Mouse (Mus musculus): ENCODE data around the gene Lrrc57. TPM values are rescaled to one million over a fixed set of nuclear protein-coding genes. Genes with fewer than 3 reads are reported as not detected.
"Not testable (repeated sequence)": the region's sequence is repeated elsewhere in the genome, so short reads cannot be mapped to it uniquely, and the experiment has no call there.

Gene Lrrc57
- polyA plus RNA-seq, 1 experiment from 2014 or later = 26.5 TPM

DNA sequence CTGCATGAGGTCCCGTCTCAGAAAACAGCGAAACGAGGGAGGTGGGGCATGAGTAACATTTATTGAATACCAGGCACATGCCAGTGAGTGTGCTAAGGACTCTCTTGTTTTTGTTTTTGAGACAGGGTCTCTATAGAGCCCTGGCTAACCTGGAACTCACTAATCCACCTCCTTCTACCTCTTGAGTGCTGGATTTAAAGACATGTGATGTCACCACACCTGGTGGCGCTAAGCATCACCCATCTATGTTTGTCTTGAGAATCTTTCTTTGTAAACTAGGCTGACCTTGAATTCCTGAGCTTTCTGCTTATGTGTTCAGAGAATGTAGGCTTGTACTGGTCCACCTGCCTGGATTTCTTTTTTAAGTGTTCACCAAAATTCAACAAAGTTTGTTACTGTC is 31.5 kb downstream of the Lrrc57 start:
- H3K9me3 ChIP-seq (ENCODE audit: control insufficient read depth, low read length) = no peaks in the 10 kb centered on the region
- 93% methylated on average over 4 of the region's 4 CpGs for WGBS

DNA sequence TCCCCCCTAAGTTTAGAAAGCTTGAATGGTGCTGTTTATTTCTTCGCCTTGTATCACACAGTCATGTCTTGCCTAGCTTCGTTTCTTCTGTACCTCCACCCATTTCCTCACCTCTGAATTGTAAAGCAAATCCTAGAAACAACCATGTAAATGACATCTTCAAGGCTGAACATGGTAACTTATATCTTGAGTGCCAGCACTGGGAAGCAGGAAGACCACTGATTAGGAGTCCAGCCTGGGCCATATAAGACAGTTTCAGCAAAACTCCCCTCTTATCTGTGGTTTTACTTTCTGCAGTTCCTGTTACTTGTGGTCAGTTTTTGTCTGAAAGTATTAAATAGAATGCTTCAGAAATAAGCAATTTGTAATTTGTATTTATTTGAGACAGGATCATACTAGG is 33.3 kb downstream of the Lrrc57 start:
- WGBS = 100% methylated on average over 2 of the region's 2 CpGs
- no peak overlapping the region for H3K9ac ChIP-seq (replicated peaks; ENCODE audit: low read length)
- no peaks in the 10 kb centered on the region for H3K9me3 ChIP-seq (ENCODE audit: control insufficient read depth, low read length)
- H3K4me1 ChIP-seq (ENCODE audit: control insufficient read depth, insufficient read depth, low read length) = no peaks in the 10 kb centered on the region
- ATAC-seq (ENCODE audit: low FRiP score, low TSS enrichment) (no peak), DNase-seq (no peak)
- H3K4me3 ChIP-seq (replicated peaks; ENCODE audit: low read depth, low read length) = no peak overlapping the region
- H3K27ac ChIP-seq (replicated peaks; ENCODE audit: low read depth, low read length) = no peak overlapping the region
- H3K4me2 ChIP-seq (ENCODE audit: low read length) = no peak overlapping the region
- H3K27me3 ChIP-seq (ENCODE audit: control insufficient read depth, insufficient read depth, low read length) = no peaks in the 10 kb centered on the region
- no peaks in the 10 kb centered on the region for H3K36me3 ChIP-seq (ENCODE audit: control insufficient read depth, insufficient read depth, low read length)

More for the DNA sequence above, 31.5 kb downstream of the Lrrc57 start:
- Histone ChIP-seq H3K27me3 (ENCODE audit: control insufficient read depth, insufficient read depth, low read length) (no peaks in the 10 kb centered on the region), H3K4me2 (ENCODE audit: low read length) (no peak overlapping the region), H3K36me3 (ENCODE audit: control insufficient read depth, insufficient read depth, low read length) (no peaks in the 10 kb centered on the region), H3K4me3 (replicated peaks; ENCODE audit: low read depth, low read length) (no peak overlapping the region), H3K4me1 (ENCODE audit: control insufficient read depth, insufficient read depth, low read length) (no peaks in the 10 kb centered on the region), H3K9ac (replicated peaks; ENCODE audit: low read length) (no peak overlapping the region), H3K27ac (replicated peaks; ENCODE audit: low read depth, low read length) (no peak overlapping the region)
- no peak for ATAC-seq (ENCODE audit: low FRiP score, low TSS enrichment)
- DNase-seq = no peak

DNA sequence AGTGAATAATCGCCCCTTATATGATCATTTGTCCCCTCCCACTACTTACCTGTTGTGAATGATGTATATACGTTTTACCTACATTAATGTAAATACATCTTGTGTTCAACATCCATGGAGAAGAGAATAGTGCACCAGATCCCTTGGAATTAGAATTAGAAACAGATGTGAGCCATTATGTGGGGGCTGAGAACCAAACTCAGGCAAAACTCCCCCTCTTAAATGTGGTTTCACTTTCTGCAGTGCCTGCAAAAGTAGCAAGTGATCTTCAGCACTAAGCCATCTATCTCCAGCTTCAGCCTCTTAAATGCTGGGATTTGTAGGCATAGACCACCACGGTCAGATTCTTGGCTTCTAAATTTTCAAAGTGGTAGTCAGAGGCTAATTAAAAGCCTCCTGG is 34.2 kb downstream of the Lrrc57 start:
- no peak overlapping the region for H3K4me3 ChIP-seq (replicated peaks; ENCODE audit: low read depth, low read length)
- H3K27me3 ChIP-seq (ENCODE audit: control insufficient read depth, insufficient read depth, low read length) = no peaks in the 10 kb centered on the region
- no peak overlapping the region for H3K4me2 ChIP-seq (ENCODE audit: low read length)
- H3K36me3 ChIP-seq (ENCODE audit: control insufficient read depth, insufficient read depth, low read length) = no peaks in the 10 kb centered on the region
- H3K27ac ChIP-seq (replicated peaks; ENCODE audit: low read depth, low read length) = no peak overlapping the region
- no peak overlapping the region for H3K9ac ChIP-seq (replicated peaks; ENCODE audit: low read length)
- ATAC-seq (ENCODE audit: low FRiP score, low TSS enrichment) = no peak
- H3K4me1 ChIP-seq (ENCODE audit: control insufficient read depth, insufficient read depth, low read length) = no peaks in the 10 kb centered on the region
- WGBS = 96% methylated on average over 3 of the region's 3 CpGs
- no peak for DNase-seq
- H3K9me3 ChIP-seq (ENCODE audit: control insufficient read depth, low read length) = no peaks in the 10 kb centered on the region

DNA sequence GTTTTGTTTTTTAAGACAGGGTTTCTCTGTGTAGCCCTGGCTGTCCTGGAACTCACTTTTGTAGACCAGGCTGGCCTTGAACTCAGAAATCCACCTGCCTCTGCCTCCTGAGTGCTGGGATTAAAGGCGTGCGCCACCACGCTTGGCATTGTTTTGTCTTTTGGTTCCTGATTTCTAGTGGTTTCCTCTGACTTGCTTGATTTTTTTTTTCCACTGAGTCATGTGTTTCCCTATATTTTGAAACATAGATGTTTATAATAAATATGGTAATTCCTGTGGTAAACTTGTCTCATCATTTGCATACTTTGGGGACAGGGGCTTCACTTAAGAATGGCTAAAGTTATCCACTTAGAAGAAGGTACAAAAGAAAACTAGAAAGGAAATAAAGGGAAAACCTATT is 37.2 kb downstream of the Lrrc57 start:
- H3K4me2 ChIP-seq (ENCODE audit: low read length); ATAC-seq (ENCODE audit: low FRiP score, low TSS enrichment); H3K4me3 ChIP-seq (replicated peaks; ENCODE audit: low read depth, low read length); H3K4me1 ChIP-seq (ENCODE audit: control insufficient read depth, insufficient read depth, low read length); H3K27ac ChIP-seq (replicated peaks; ENCODE audit: low read depth, low read length); H3K9me3 ChIP-seq (ENCODE audit: control insufficient read depth, low read length); H3K27me3 ChIP-seq (ENCODE audit: control insufficient read depth, insufficient read depth, low read length); DNase-seq; H3K9ac ChIP-seq (replicated peaks; ENCODE audit: low read length); H3K36me3 ChIP-seq (ENCODE audit: control insufficient read depth, insufficient read depth, low read length): not testable (repeated sequence)
- WGBS = 96% methylated on average over 3 of the region's 3 CpGs

DNA sequence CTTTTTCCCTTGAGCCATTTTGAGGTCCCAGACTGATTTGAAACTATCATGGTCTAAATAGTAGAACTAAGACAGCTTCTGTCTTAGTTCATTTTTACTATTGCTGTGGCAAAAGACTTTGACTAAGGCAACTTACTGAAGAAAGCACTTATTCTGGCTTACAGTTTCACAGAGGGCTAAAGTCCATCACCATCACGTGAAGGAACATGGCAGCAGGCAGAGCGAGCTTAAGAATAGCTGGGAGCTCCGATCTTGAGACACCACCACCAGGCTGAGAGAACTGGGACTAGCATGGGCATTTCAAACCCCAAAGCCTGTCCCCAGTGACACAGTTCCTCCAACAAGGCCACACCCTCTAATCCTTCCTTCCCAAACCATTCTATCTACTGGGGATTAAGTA is 38.2 kb downstream of the Lrrc57 start:
- H3K9me3 ChIP-seq (ENCODE audit: control insufficient read depth, low read length) = no peaks in the 10 kb centered on the region
- ATAC-seq (ENCODE audit: low FRiP score, low TSS enrichment) (no peak), DNase-seq (no peak)
- no peaks in the 10 kb centered on the region for H3K27me3 ChIP-seq (ENCODE audit: control insufficient read depth, insufficient read depth, low read length)
- H3K4me1 ChIP-seq (ENCODE audit: control insufficient read depth, insufficient read depth, low read length) = peaks cover 10% of the 10 kb centered on the region; the same call in 1 of the 2 replicates
- H3K27ac ChIP-seq (replicated peaks; ENCODE audit: low read depth, low read length) = no peak overlapping the region
- no peak overlapping the region for H3K4me3 ChIP-seq (replicated peaks; ENCODE audit: low read depth, low read length)
- H3K4me2 ChIP-seq (ENCODE audit: low read length) = no peak overlapping the region
- H3K36me3 ChIP-seq (ENCODE audit: control insufficient read depth, insufficient read depth, low read length) = no peaks in the 10 kb centered on the region
- 98% methylated on average over 3 of the region's 3 CpGs for WGBS
- H3K9ac ChIP-seq (replicated peaks; ENCODE audit: low read length) = no peak overlapping the region

DNA sequence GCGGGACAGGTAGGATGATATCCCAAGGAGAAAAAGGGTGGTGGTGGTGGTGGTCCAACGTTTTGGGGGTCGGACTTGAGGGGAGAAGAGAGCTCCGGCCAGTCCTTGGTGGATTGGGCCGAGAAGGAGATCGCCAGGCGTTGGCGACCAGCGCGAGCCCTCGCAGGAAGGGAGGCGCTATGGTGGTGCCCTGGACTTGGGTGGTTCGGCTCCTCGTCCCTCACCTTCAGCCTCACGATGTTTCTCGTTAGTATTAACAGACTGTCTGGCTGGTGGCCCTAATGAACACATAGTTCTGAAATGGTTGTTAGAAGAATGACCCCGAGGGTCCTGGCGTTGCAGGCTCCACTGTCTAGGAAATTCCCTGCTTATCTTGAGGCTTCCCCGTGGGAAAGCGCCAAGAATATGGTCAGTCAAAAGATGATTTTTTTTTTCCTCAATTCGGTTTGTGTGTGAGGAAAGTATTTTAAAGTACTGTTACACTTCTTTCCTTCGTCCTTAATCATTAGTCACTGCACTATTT is 41.5 kb downstream of the Lrrc57 start:
- peak; percentile 73; the same call in 1 of the 2 replicates for ATAC-seq (ENCODE audit: low FRiP score, low TSS enrichment)
- Histone ChIP-seq H3K36me3 (ENCODE audit: control insufficient read depth, insufficient read depth, low read length) (no peaks in the 10 kb centered on the region), H3K27me3 (ENCODE audit: control insufficient read depth, insufficient read depth, low read length) (no peaks in the 10 kb centered on the region), H3K9ac (replicated peaks; ENCODE audit: low read length) (peak overlapping the region; percentile 76), H3K9me3 (ENCODE audit: control insufficient read depth, low read length) (no peaks in the 10 kb centered on the region), H3K27ac (replicated peaks; ENCODE audit: low read depth, low read length) (peak overlapping the region; percentile 56; the same call in 1 of the 2 replicates), H3K4me3 (replicated peaks; ENCODE audit: low read depth, low read length) (peak overlapping the region; percentile 76), H3K4me2 (ENCODE audit: low read length) (peak overlapping the region; percentile 61), H3K4me1 (ENCODE audit: control insufficient read depth, insufficient read depth, low read length) (peaks cover 13% of the 10 kb centered on the region)
- no peak for DNase-seq
- whole genome bisulfite sequencing = under 1% methylated on average over 22 of the region's 22 CpGs

DNA sequence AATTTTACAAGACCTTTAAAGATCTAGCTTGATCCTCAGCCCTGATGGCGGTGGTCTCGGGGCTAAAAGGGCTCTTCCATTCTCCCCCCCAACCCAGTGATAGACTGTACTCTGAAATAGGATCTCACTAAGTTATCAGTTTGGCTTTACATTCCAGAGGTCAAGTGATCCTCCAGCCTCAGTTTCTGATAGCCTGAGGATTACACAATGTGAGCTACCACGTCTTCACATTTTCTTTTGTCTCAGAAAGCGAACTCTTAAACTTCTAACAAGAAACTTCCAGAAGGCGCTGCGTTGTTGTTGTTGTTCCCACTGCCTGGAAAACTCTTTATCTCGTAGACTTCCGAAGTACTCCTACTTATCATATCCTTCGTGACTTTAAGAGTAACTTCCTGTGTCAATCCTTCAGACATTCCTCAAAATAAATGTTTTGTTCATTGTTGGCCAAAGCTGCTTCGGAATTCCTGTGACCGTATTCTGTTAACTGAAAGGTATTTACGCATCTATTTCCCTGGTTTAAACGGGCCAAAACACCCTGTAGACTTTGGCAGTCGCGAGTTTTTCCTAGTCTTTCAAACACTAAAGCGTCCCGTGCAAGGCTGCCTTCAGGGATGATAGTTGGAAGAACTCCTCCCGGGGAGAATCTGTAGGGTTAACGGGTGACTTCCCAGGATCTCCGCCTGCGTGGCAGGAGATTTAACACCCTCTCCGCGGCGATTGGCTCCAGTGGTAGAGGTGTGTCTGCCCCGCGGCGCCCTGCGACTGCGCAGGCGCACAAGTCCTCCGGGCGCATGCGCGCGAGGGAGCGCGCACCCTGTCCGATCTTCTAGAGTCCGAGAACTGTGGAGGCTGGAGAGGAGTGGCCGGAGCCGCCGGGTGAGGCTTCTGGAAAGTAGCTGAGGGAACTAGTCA is 42.2 kb downstream of the Lrrc57 start, which contains the start of gene Snap23:
Gene Snap23 (plus strand): TSS at position 786 of the 912 bp plus-strand sequence.
- peak within 1 kb of the TSS; percentile 56; the same call in 1 of the 2 replicates for H3K27ac ChIP-seq (replicated peaks; ENCODE audit: low read depth, low read length)
- peak within 1 kb of the TSS; percentile 76 for H3K4me3 ChIP-seq (replicated peaks; ENCODE audit: low read depth, low read length)
- DNase-seq (peak; percentile 97), ATAC-seq (ENCODE audit: low FRiP score, low TSS enrichment) (peak; percentile 87)
- H3K9me3 ChIP-seq (ENCODE audit: control insufficient read depth, low read length) = no peaks in the 10 kb centered on the region
- H3K27me3 ChIP-seq (ENCODE audit: control insufficient read depth, insufficient read depth, low read length) = no peaks in the 10 kb centered on the region
- peaks cover 17% of the 10 kb centered on the region for H3K4me1 ChIP-seq (ENCODE audit: control insufficient read depth, insufficient read depth, low read length)
- 2% methylated on average over 42 of the region's 42 CpGs for WGBS
- no peaks in the 10 kb centered on the region for H3K36me3 ChIP-seq (ENCODE audit: control insufficient read depth, insufficient read depth, low read length)
- peak within 1 kb of the TSS; percentile 61 for H3K4me2 ChIP-seq (ENCODE audit: low read length)
- peak within 1 kb of the TSS; percentile 76 for H3K9ac ChIP-seq (replicated peaks; ENCODE audit: low read length)

DNA sequence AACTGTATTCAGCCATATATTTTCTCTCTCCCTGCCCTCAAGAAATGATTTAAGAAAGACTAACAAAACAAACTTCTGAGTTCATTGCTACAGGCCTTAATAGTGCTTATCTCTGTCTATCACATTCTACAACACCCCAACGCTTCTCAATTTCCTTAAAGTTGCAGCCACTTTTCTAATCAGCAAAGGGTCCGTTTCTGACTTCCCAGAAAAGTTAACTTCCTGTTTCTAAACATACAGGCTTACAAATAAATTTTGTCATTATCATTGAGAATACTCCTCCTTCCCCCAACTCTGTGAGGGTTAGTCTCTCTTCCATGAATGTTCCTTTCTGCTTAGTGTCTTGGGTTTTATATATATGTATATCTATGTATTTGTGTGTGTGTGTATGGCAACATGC is 44.0 kb downstream of the Lrrc57 start:
- no peak for ATAC-seq (ENCODE audit: low FRiP score, low TSS enrichment)
- Histone ChIP-seq H3K9me3 (ENCODE audit: control insufficient read depth, low read length) (no peaks in the 10 kb centered on the region), H3K36me3 (ENCODE audit: control insufficient read depth, insufficient read depth, low read length) (no peaks in the 10 kb centered on the region), H3K4me2 (ENCODE audit: low read length) (no peak overlapping the region), H3K27me3 (ENCODE audit: control insufficient read depth, insufficient read depth, low read length) (no peaks in the 10 kb centered on the region), H3K27ac (replicated peaks; ENCODE audit: low read depth, low read length) (no peak overlapping the region), H3K9ac (replicated peaks; ENCODE audit: low read length) (no peak overlapping the region), H3K4me1 (ENCODE audit: control insufficient read depth, insufficient read depth, low read length) (peaks cover 17% of the 10 kb centered on the region), H3K4me3 (replicated peaks; ENCODE audit: low read depth, low read length) (no peak overlapping the region)
- DNase-seq = no peak
- WGBS = 95% methylated on average over 2 of the region's 2 CpGs
